ENCODE assay signal across 12 mouse cellular contexts in genomic region chr17:34615871-34616270, GRCm38 (mm10). TPM values are rescaled to one million over a fixed set of nuclear protein-coding genes. Genes with fewer than 3 reads are reported as not detected.
A peak's percentile ranks its signal among the peaks of the same experiment; 100 is the strongest.
DNase-seq lines count a peak whose midpoint lies in the region; ATAC-seq and TF ChIP-seq lines count a peak whose summit lies in the region.
"Had no signal": no experiment of that assay in that cellular context is flagged by ENCODE, and none has a peak within 500 bp of the region (broad histone marks: within the 10 kb centered on the region; RNA-seq: fewer than 3 reads in every experiment).

TSS of gene Egfl8 (minus strand) at chr17:34615971.

- H3K9me3 ChIP-seq in hindbrain, embryonic 15.5 days: no peaks in the 10 kb centered on the region

- H3K27me3 ChIP-seq in hindbrain, embryonic 15.5 days: no peaks in the 10 kb centered on the region

- H3K4me2 ChIP-seq in hindbrain, embryonic 15.5 days: no peak within 1 kb of the TSS
- H3K4me2 ChIP-seq: liver, embryonic 11.5 days had no signal

- WGBS in hindbrain, embryonic 15.5 days: 49% methylated on average over 6 of the region's 6 CpGs

- intact Hi-C loops in gastrocnemius, postnatal 36 days (cut with DNase I): loop anchor here (5.0 kb wide), 2 partner anchors 44 to 174 kb away; no protein-coding TSS in a partner anchor

- no peak within 1 kb of the TSS for H3K9ac ChIP-seq in hindbrain, embryonic 15.5 days

- no peak for DNase-seq in gastrocnemius, postnatal 10 days
- DNase-seq in gastrocnemius, postnatal 36 days: no peak
- DNase-seq in layer of hippocampus, adult 2 months (ENCODE audit: low spot score in 2 of 2): no peak
- DNase-seq in layer of hippocampus, postnatal 36 days: no peak
- DNase-seq in brain, embryonic 14.5 days (ENCODE audit: low read depth): no peak
- DNase-seq: B cell, adult 2 months had no signal

- no peak for TF ChIP-seq POLR2A in brain, embryonic 14.5 days (IDR thresholded peaks at IDR 0.05; ENCODE audit: borderline replicate concordance, extremely low read depth, insufficient read depth, insufficient read length, poor library complexity, severe bottlenecking)

- TF ChIP-seq CTCF in layer of hippocampus, adult 2 months (conservative IDR thresholded peaks at IDR 0.05): no peak
- TF ChIP-seq CTCF in brain, embryonic 14.5 days (IDR thresholded peaks at IDR 0.05; ENCODE audit: borderline replicate concordance, extremely low read depth, insufficient read depth, insufficient read length): no peak

- ATAC-seq in hindbrain, embryonic 15.5 days (ENCODE audit: low FRiP score, low read depth): no peak
- ATAC-seq in CD4-positive, CD25-positive, alpha-beta regulatory T cell, adult 4 months: no peak
- ATAC-seq in monocyte, adult 5-6 weeks (replicated peaks; ENCODE audit: insufficient number of reproducible peaks, low FRiP score, low TSS enrichment, poor library complexity, severe bottlenecking): no peak
- ATAC-seq: forebrain, embryonic 14.5 days; intestine, postnatal 0 days had no signal

- H3K4me1 ChIP-seq in hindbrain, embryonic 15.5 days (replicated peaks): no peaks in the 10 kb centered on the region

- peaks cover 29% of the 10 kb centered on the region for H3K36me3 ChIP-seq in hindbrain, embryonic 15.5 days

- H3K27ac ChIP-seq in layer of hippocampus, adult 2 months: peak within 1 kb of the TSS; percentile 58; the same call in 1 of the 2 replicates
- peak within 1 kb of the TSS; percentile 22; the same call in 1 of the 2 replicates for H3K27ac ChIP-seq in hindbrain, embryonic 15.5 days (replicated peaks)

- H3K4me3 ChIP-seq in layer of hippocampus, adult 2 months: no peak within 1 kb of the TSS
- H3K4me3 ChIP-seq in hindbrain, embryonic 15.5 days: no peak within 1 kb of the TSS

RNA-seq across cellular contexts. Expression of gene Egfl8, which starts in this region (rescaled TPM):
- total RNA-seq in gastrocnemius, postnatal 10 days (2021): 10 to 100 TPM; 13.8 to 15.2 TPM
- total RNA-seq in gastrocnemius, postnatal 36 days (2021): 1 to 10 TPM; 1.3 to 2.6 TPM
- total RNA-seq in layer of hippocampus, adult 2 months (2021): 1 to 10 TPM; 1.7 to 2.4 TPM
- total RNA-seq in layer of hippocampus, postnatal 36 days (2021): 1 to 10 TPM; 1.8 to 2.0 TPM
- 9.2 and 10.3 TPM in 2 replicates for polyA plus RNA-seq in brain, embryonic 14.5 days (2012; rRNA removed)
- polyA plus RNA-seq in hindbrain, embryonic 15.5 days (2015; fragmentation: Nextera tagmentation; extraction: Ambion mirVana): 10.1 and 12.8 TPM in 2 replicates
- polyA plus RNA-seq in CD4-positive, CD25-positive, alpha-beta regulatory T cell, adult 4 months (2017; shearing (Covaris generic)): 1 to 10 TPM; 1.9 to 2.8 TPM
- 2.3 to 3.3 TPM (median 3.0 TPM) in 3 replicates for total RNA-seq in monocyte, adult 5-6 weeks (2017)
